Mouse (Mus musculus) activated CD4-positive, CD25-positive, alpha-beta regulatory T cell (primary cell): Measurements from ENCODE around the gene Lrrc52. TPM values are rescaled to one million over a fixed set of nuclear protein-coding genes. Genes with fewer than 3 reads are reported as not detected.

Source experiments
- polyA plus RNA-seq, 2 experiments: library from polyadenylated mRNA; unstranded; fragments of 100-300 nt; shearing (Covaris generic); gene quantifications; one replicate each; pipeline ENCODE4 v1.2.1; 2017

Gene Lrrc52
- not detected for polyA plus RNA-seq

DNA sequence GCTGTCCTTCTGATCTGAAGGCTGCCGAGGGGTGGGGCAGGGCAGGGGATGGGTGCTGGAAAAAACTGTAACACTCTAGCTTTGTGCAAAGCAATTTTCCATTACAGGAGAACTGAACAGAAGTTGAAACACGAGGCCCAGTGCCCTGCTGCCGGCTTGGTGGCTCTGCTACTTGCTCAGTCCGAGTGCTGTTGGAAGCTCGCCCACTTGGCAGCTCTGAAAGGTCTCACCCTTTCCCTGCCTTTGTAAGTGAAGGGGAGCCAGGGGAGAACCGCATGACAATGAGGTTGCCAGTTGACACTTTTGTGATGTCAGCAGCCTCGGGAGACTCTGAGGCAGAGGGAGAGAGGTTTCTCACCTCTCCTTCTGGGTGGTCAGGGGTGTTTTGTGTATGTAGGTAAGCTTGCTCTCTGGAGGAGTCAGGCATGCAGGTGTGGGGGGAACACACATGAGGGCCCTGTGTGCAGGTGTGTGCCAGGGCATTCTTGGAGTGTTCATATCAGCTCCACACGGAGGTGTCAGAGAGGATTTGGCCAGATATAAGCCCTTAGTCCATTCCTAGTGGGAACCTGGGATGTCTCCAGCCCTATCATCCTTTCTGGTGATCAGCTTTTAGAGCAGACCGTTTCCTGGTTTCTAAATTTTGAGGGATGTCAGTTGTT lies at the start of gene Lrrc52:
Gene Lrrc52, minus strand, starts transcription at position 16 of the 662 bp plus-strand sequence.

Other genes starting within 250 kb of the Lrrc52 start
- gene Uck2, start 181.5 kb downstream of the Lrrc52 start, polyA plus RNA-seq, result 100 to 1,000 TPM in 1 of 2 experiments, 10 to 100 TPM in 1; 76.1 to 104 TPM
- gene Tmco1, start 158.4 kb downstream of the Lrrc52 start, polyA plus RNA-seq, result 10 to 100 TPM; 77.6 to 95.1 TPM
- 10 to 100 TPM; 55.0 to 60.2 TPM for gene Aldh9a1, start 116.8 kb downstream of the Lrrc52 start, polyA plus RNA-seq
- 1 to 10 TPM; 3.0 to 3.8 TPM for gene Mgst3, start 72.9 kb downstream of the Lrrc52 start, polyA plus RNA-seq
- gene Rxrg, start 131.6 kb upstream of the Lrrc52 start, polyA plus RNA-seq, result not detected
- gene Lmx1a, start 222.5 kb upstream of the Lrrc52 start, polyA plus RNA-seq, result not detected